Comparison of ENCODE assay signal across 15 mouse cellular contexts in the genomic region with DNA sequence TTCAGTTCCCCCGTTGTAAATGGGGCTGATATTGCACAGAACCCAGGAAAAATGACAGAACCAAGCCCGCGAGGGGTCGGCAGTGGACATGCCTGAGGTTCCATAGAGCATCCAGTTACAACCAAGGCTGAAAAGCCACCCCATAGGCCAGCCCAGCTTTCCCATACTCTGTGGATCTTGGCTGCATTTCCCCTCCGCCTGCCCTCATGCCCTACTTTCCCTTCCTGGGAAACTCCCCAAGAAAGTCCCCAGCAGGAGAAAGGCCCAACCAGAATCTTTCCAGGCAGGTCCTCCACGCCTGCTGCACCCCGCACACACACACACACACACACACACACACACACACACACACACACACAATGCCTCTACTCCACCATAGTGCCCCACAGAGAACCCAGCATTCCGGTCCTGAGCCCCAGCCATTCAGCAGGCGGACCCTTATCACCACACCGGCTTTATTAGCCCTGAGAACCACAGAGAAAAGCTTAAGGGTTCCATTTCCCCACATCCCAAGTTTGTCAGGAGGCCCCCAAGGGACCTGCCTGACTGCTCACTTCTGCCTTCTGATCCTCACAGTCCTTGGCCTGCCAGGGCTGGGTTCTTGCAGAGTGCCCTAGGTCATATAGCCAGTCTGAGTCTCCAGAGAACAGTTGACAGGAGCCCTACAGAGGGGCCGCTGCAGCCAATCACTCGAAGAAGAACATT. TPM values are rescaled to one million over a fixed set of nuclear protein-coding genes. Genes with fewer than 3 reads are reported as not detected.
A peak's percentile ranks its signal among the peaks of the same experiment; 100 is the strongest.
DNase-seq lines count a peak whose midpoint lies in the region; ATAC-seq lines count a peak whose summit lies in the region.
"Had no signal": no experiment of that assay in that cellular context is flagged by ENCODE, and none has a peak within 500 bp of the region (broad histone marks: within the 10 kb centered on the region; RNA-seq: fewer than 3 reads in every experiment).

No protein-coding gene starts in this region.

- peak overlapping the region; percentile 50; the same call in 1 of the 2 replicates for H3K9ac ChIP-seq in heart, embryonic 14.5 days (ENCODE audit: low read length)
- peak overlapping the region; percentile 56 for H3K9ac ChIP-seq in lung, embryonic 16.5 days (ENCODE audit: low read length)
- H3K9ac ChIP-seq in neural tube, embryonic 15.5 days (replicated peaks) = no peak overlapping the region
- H3K9ac ChIP-seq: liver, embryonic 12.5 days had no signal

- peak overlapping the region; percentile 6 to 16; a peak in 3 of 4 replicates for H3K4me3 ChIP-seq in heart, embryonic 14.5 days (ENCODE audit: control insufficient read depth in 1 of 2, insufficient read depth in 1 of 2, low read depth in 1 of 2, low read length in 2 of 2)
- peak overlapping the region; percentile 32 for H3K4me3 ChIP-seq in lung, embryonic 16.5 days (ENCODE audit: low read length)
- H3K4me3 ChIP-seq in brown adipose tissue, adult 24 weeks (ENCODE audit: insufficient read depth, low read depth, low read length) = peak overlapping the region; percentile 45
- H3K4me3 ChIP-seq in neural tube, embryonic 15.5 days (replicated peaks) = peak overlapping the region; percentile 10; the same call in 1 of the 2 replicates
- H3K4me3 ChIP-seq: erythroblast, embryonic 14.5 days; liver, embryonic 12.5 days had no signal

- no peak for ATAC-seq in heart, embryonic 14.5 days (ENCODE audit: insufficient number of reproducible peaks, insufficient read depth, low FRiP score, low read depth)
- ATAC-seq in lung, embryonic 16.5 days (ENCODE audit: low read depth) = no peak
- ATAC-seq in neural tube, embryonic 15.5 days (ENCODE audit: low FRiP score) = no peak
- ATAC-seq: liver, embryonic 12.5 days had no signal

- H3K27me3 ChIP-seq in heart, embryonic 14.5 days (ENCODE audit: control insufficient read depth, insufficient read depth, low read length) = peaks cover 15% of the 10 kb centered on the region
- H3K27me3 ChIP-seq in lung, embryonic 16.5 days (ENCODE audit: control insufficient read depth, insufficient read depth, low read depth, low read length) = no peaks in the 10 kb centered on the region
- peaks cover 9% of the 10 kb centered on the region; the same call in 1 of the 2 replicates for H3K27me3 ChIP-seq in neural tube, embryonic 15.5 days (replicated peaks)

- DNase-seq in heart, postnatal 25 days (ENCODE audit: low spot score) = no peak
- DNase-seq in lung, postnatal 36 days = no peak
- no peak for DNase-seq in spleen, postnatal 14 days (ENCODE audit: low spot score in 2 of 2)
- no peak for DNase-seq in embryo, embryonic 11 days
- DNase-seq: adrenal gland, postnatal 25 days; cerebellum, adult 9-11 months; layer of hippocampus, adult 9-11 months; thymus, postnatal 4 days had no signal

- intact Hi-C loops in heart, postnatal 25 days (cut with DNase I) = loop anchor here (2.0 kb wide), 1 partner anchor 17 kb away; no protein-coding TSS in a partner anchor

- peak overlapping the region; percentile 39; the same call in 1 of the 2 replicates for H3K4me2 ChIP-seq in heart, embryonic 14.5 days (ENCODE audit: low read length)
- H3K4me2 ChIP-seq in lung, embryonic 16.5 days (ENCODE audit: low read depth, low read length) = 0 out of 2 replicates have a peak overlapping the region, but pooled peaks have one; percentile 16
- H3K4me2 ChIP-seq in neural tube, embryonic 15.5 days = no peak overlapping the region
- H3K4me2 ChIP-seq: liver, embryonic 12.5 days had no signal

- 52% methylated on average over 10 of the region's 12 CpGs for WGBS in heart, embryonic 14.5 days
- WGBS in lung, embryonic 16.5 days = 65% methylated on average over 12 of the region's 12 CpGs
- 74% methylated on average over 12 of the region's 12 CpGs for WGBS in neural tube, embryonic 15.5 days

- H3K27ac ChIP-seq in heart, embryonic 14.5 days (replicated peaks in 1 of 2; ENCODE audit: control insufficient read depth in 1 of 2, insufficient read depth in 1 of 2, low read depth in 2 of 2, low read length in 2 of 2) = peak overlapping the region; percentile 8 to 70; a peak in 2 of 4 replicates
- peak overlapping the region; percentile 32 for H3K27ac ChIP-seq in lung, embryonic 16.5 days (ENCODE audit: low read length)
- H3K27ac ChIP-seq in brown adipose tissue, adult 24 weeks (replicated peaks; ENCODE audit: low read depth, low read length) = peak overlapping the region; percentile 32; the same call in 1 of the 2 replicates
- no peak overlapping the region for H3K27ac ChIP-seq in neural tube, embryonic 15.5 days (replicated peaks)
- H3K27ac ChIP-seq: liver, embryonic 12.5 days had no signal

- H3K4me1 ChIP-seq in heart, embryonic 14.5 days (ENCODE audit: control insufficient read depth in 2 of 2, insufficient read depth in 2 of 2, low read length in 2 of 2) = peaks cover 22 to 23% of the 10 kb centered on the region in 2 experiments
- H3K4me1 ChIP-seq in lung, embryonic 16.5 days (replicated peaks; ENCODE audit: control insufficient read depth, insufficient read depth, low read length) = peaks cover 8% of the 10 kb centered on the region; the same call in 1 of the 2 replicates
- no peaks in the 10 kb centered on the region; the same call in 1 of the 2 replicates for H3K4me1 ChIP-seq in brown adipose tissue, adult 24 weeks (ENCODE audit: control insufficient read depth, insufficient read depth, insufficient read length, low read length)
- H3K4me1 ChIP-seq in neural tube, embryonic 15.5 days = no peaks in the 10 kb centered on the region
- H3K4me1 ChIP-seq: liver, embryonic 12.5 days had no signal

- H3K9me3 ChIP-seq in heart, embryonic 14.5 days (ENCODE audit: control insufficient read depth, low read length) = no peaks in the 10 kb centered on the region
- no peaks in the 10 kb centered on the region for H3K9me3 ChIP-seq in lung, embryonic 16.5 days (ENCODE audit: control insufficient read depth, low read length)
- no peaks in the 10 kb centered on the region for H3K9me3 ChIP-seq in neural tube, embryonic 15.5 days (replicated peaks)
- H3K9me3 ChIP-seq: liver, embryonic 12.5 days had no signal

- no peaks in the 10 kb centered on the region for H3K36me3 ChIP-seq in heart, embryonic 14.5 days (ENCODE audit: control insufficient read depth, insufficient read depth, low read length)
- H3K36me3 ChIP-seq in lung, embryonic 16.5 days (ENCODE audit: control insufficient read depth, insufficient read depth, low read length) = no peaks in the 10 kb centered on the region
- no peaks in the 10 kb centered on the region for H3K36me3 ChIP-seq in neural tube, embryonic 15.5 days
- H3K36me3 ChIP-seq: liver, embryonic 12.5 days had no signal

RNA-seq across cellular contexts. Expression of gene Foxs1, which starts 1.4 kb away (rescaled TPM):
- 5.3 and 5.6 TPM in 2 replicates for polyA plus RNA-seq in heart, embryonic 14.5 days (2014; fragmentation: Nextera tagmentation; extraction: Ambion mirVana)
- total RNA-seq in heart, postnatal 25 days (2021) = 1 to 10 TPM; 3.7 TPM
- polyA plus RNA-seq in lung, embryonic 16.5 days (2015; fragmentation: Nextera tagmentation; extraction: Ambion mirVana) = 9.1 and 9.3 TPM in 2 replicates
- polyA plus RNA-seq in brown adipose tissue, adult 24 weeks (2012; ENCODE audit: insufficient read depth, insufficient read length, missing spikeins) = 1.1 and 2.6 TPM in 2 replicates
- 4.0 and 4.3 TPM in 2 replicates for polyA plus RNA-seq in neural tube, embryonic 15.5 days (2015; fragmentation: Nextera tagmentation; extraction: Ambion mirVana)
- polyA plus RNA-seq: erythroblast, embryonic 14.5 days; liver, embryonic 12.5 days had no signal

RNA-seq across cellular contexts. Expression of gene Dusp15, which starts 19.9 kb away (rescaled TPM):
- not detected in 2 replicates for polyA plus RNA-seq in heart, embryonic 14.5 days (2014; fragmentation: Nextera tagmentation; extraction: Ambion mirVana)
- under 1 TPM in 1 of 2 experiments, not detected in 1; 0.20 TPM for total RNA-seq in heart, postnatal 25 days (2021)
- 0.14 TPM in 1 of 2 replicates, not detected in the other for polyA plus RNA-seq in lung, embryonic 16.5 days (2015; fragmentation: Nextera tagmentation; extraction: Ambion mirVana)
- not detected in 2 replicates for polyA plus RNA-seq in brown adipose tissue, adult 24 weeks (2012; ENCODE audit: insufficient read depth, insufficient read length, missing spikeins)
- polyA plus RNA-seq in neural tube, embryonic 15.5 days (2015; fragmentation: Nextera tagmentation; extraction: Ambion mirVana) = 10.5 and 13.5 TPM in 2 replicates
- polyA plus RNA-seq: erythroblast, embryonic 14.5 days; liver, embryonic 12.5 days had no signal

RNA-seq across cellular contexts. Expression of gene Mylk2, which starts 20.5 kb away (rescaled TPM):
- polyA plus RNA-seq in heart, embryonic 14.5 days (2014; fragmentation: Nextera tagmentation; extraction: Ambion mirVana) = not detected in 2 replicates
- total RNA-seq in heart, postnatal 25 days (2021) = under 1 TPM in 1 of 2 experiments, not detected in 1; 0.13 TPM
- polyA plus RNA-seq in lung, embryonic 16.5 days (2015; fragmentation: Nextera tagmentation; extraction: Ambion mirVana) = 0.16 and 0.43 TPM in 2 replicates
- polyA plus RNA-seq in brown adipose tissue, adult 24 weeks (2012; ENCODE audit: insufficient read depth, insufficient read length, missing spikeins) = 4.3 and 6.2 TPM in 2 replicates
- 0.08 and 0.29 TPM in 2 replicates for polyA plus RNA-seq in neural tube, embryonic 15.5 days (2015; fragmentation: Nextera tagmentation; extraction: Ambion mirVana)
- total RNA-seq: adrenal gland, postnatal 25 days had no signal
- polyA plus RNA-seq: erythroblast, embryonic 14.5 days; liver, embryonic 12.5 days had no signal

RNA-seq across cellular contexts. Expression of gene Ttll9, which starts 30.7 kb away (rescaled TPM):
- polyA plus RNA-seq in heart, embryonic 14.5 days (2014; fragmentation: Nextera tagmentation; extraction: Ambion mirVana) = 0.30 TPM in 1 of 2 replicates, not detected in the other
- total RNA-seq in heart, postnatal 25 days (2021) = not detected
- 1.5 and 2.5 TPM in 2 replicates for polyA plus RNA-seq in lung, embryonic 16.5 days (2015; fragmentation: Nextera tagmentation; extraction: Ambion mirVana)
- polyA plus RNA-seq in brown adipose tissue, adult 24 weeks (2012; ENCODE audit: insufficient read depth, insufficient read length, missing spikeins) = not detected in 2 replicates
- 8.1 and 8.7 TPM in 2 replicates for polyA plus RNA-seq in neural tube, embryonic 15.5 days (2015; fragmentation: Nextera tagmentation; extraction: Ambion mirVana)
- total RNA-seq: adrenal gland, postnatal 25 days; gastrocnemius, postnatal 4 days had no signal
- polyA plus RNA-seq: erythroblast, embryonic 14.5 days had no signal
